Mouse (Mus musculus) MEL (cell line): Measurements from ENCODE around the gene Rassf3. TPM values are rescaled to one million over a fixed set of nuclear protein-coding genes. Genes with fewer than 3 reads are reported as not detected.

Source experiments
- DNase-seq: peaks from one replicate; pipeline ENCODE4 v3.0.0; 2011; ENCODE audit warnings: low read depth, low spot score
- H3K27ac ChIP-seq: 2 replicates; pipeline ENCODE4 v1.5.1; 2012; ENCODE audit warnings: low read depth, mild to moderate bottlenecking, control low read depth, low read length, moderate library complexity; ENCODE audit not compliant: control insufficient read depth
- H3K27me3 ChIP-seq, 2 experiments: fragments of 150-350 bp in 1 of 2; sonication (generic) in 1 of 2; 2 replicates each; pipeline ENCODE4 v1.6.1; 2012; ENCODE audit warnings: low read length in 2 of 2, mild to moderate bottlenecking in 2 of 2, improper control_type of control experiment in 1 of 2, moderate library complexity in 1 of 2; ENCODE audit not compliant: insufficient read depth in 2 of 2, control insufficient read depth in 1 of 2
- H3K36me3 ChIP-seq, 2 experiments: 2 replicates each; pipeline ENCODE4 v1.6.1; 2012 to 2014; ENCODE audit warnings: low read length in 2 of 2, improper control_type of control experiment in 1 of 2, inconsistent platforms in 1 of 2, mild to moderate bottlenecking in 1 of 2; ENCODE audit not compliant: insufficient read depth in 2 of 2, control insufficient read depth in 1 of 2
- H3K4me1 ChIP-seq, 2 experiments: fragments of 150-350 bp in 1 of 2; sonication (generic) in 1 of 2; 2 replicates each; pipeline ENCODE4 v1.6.1; 2012; ENCODE audit warnings: low read length in 2 of 2, improper control_type of control experiment in 1 of 2, mild to moderate bottlenecking in 1 of 2; ENCODE audit not compliant: insufficient read depth in 2 of 2, control insufficient read depth in 1 of 2
- H3K4me3 ChIP-seq, 2 experiments: fragments of 150-350 bp in 1 of 2; sonication (generic) in 1 of 2; 2 replicates each; pipeline ENCODE4 v1.5.1; 2012; ENCODE audit warnings: low read depth in 2 of 2, low read length in 2 of 2, mild to moderate bottlenecking in 2 of 2, moderate library complexity in 2 of 2, control low read depth in 1 of 2, improper control_type of control experiment in 1 of 2; ENCODE audit not compliant: control insufficient read depth in 1 of 2, insufficient read depth in 1 of 2
- H3K79me2 ChIP-seq: 2 replicates; pipeline ENCODE4 v1.6.1; 2012; ENCODE audit warnings: mild to moderate bottlenecking, low read length, moderate library complexity; ENCODE audit not compliant: control insufficient read depth, poor library complexity, insufficient read depth
- H3K9ac ChIP-seq: 2 replicates; pipeline ENCODE4 v1.6.1; 2012; ENCODE audit warnings: low read depth, mild to moderate bottlenecking, control low read depth, low read length, moderate library complexity; ENCODE audit not compliant: control insufficient read depth, poor library complexity, severe bottlenecking
- H3K9me3 ChIP-seq: fragments of 150-350 bp; sonication (generic); replicated peaks from 2 replicates; pipeline ENCODE4 v1.6.1; 2012; ENCODE audit warnings: mild to moderate bottlenecking, low read length, improper control_type of control experiment, moderate library complexity; ENCODE audit not compliant: insufficient read depth
- BHLHE40 ChIP-seq: IDR thresholded peaks from 2 replicates; pipeline ENCODE4 v1.6.1; 2012; ENCODE audit warnings: low read depth, mild to moderate bottlenecking, inconsistent platforms, low read length, improper control_type of control experiment, borderline replicate concordance
- CTCF ChIP-seq, 3 experiments: IDR thresholded peaks in 2 of 3; conservative IDR thresholded peaks in 1 of 3; 2 replicates each; pipeline ENCODE4 v1.5.1; 2011 to 2012; ENCODE audit warnings: low read length in 3 of 3, low read depth in 2 of 3, mild to moderate bottlenecking in 2 of 3, improper control_type of control experiment in 1 of 3, inconsistent platforms in 1 of 3, mixed read lengths in 1 of 3, moderate library complexity in 1 of 3; ENCODE audit not compliant: control insufficient read depth in 1 of 3, insufficient read depth in 1 of 3, poor library complexity in 1 of 3, severe bottlenecking in 1 of 3
- ELF1 ChIP-seq: IDR thresholded peaks from 2 replicates; pipeline ENCODE4 v1.6.1; 2014; ENCODE audit warnings: low read depth, mild to moderate bottlenecking, inconsistent platforms, low read length, improper control_type of control experiment, moderate library complexity
- ETS1 ChIP-seq: IDR thresholded peaks from 2 replicates; pipeline ENCODE4 v1.6.1; 2012; ENCODE audit warnings: low read depth, mild to moderate bottlenecking, inconsistent platforms, low read length, improper control_type of control experiment, moderate library complexity
- HCFC1 ChIP-seq: IDR thresholded peaks from 2 replicates; pipeline ENCODE4 v1.6.1; 2012; ENCODE audit warnings: low read depth, mild to moderate bottlenecking, inconsistent platforms, low read length, improper control_type of control experiment, moderate library complexity
- JUND ChIP-seq: IDR thresholded peaks from 2 replicates; pipeline ENCODE4 v1.6.1; 2011; ENCODE audit warnings: low read depth, mild to moderate bottlenecking, improper control_type of control experiment, low read length
- KAT2A ChIP-seq: conservative IDR thresholded peaks from 2 replicates; pipeline ENCODE4 v1.6.1; 2012; ENCODE audit warnings: low read depth, low read length, improper control_type of control experiment, inconsistent platforms
- MAX ChIP-seq: IDR thresholded peaks from 2 replicates; pipeline ENCODE4 v1.6.1; 2011; ENCODE audit warnings: low read length, improper control_type of control experiment
- MEF2A ChIP-seq: IDR thresholded peaks from 2 replicates; pipeline ENCODE4 v1.6.1; 2014; ENCODE audit warnings: low read depth, mild to moderate bottlenecking, inconsistent platforms, low read length, improper control_type of control experiment; ENCODE audit not compliant: poor library complexity, insufficient replicate concordance, severe bottlenecking; ENCODE audit errors: extremely low read depth
- MXI1 ChIP-seq: IDR thresholded peaks from 2 replicates; pipeline ENCODE4 v1.6.1; 2011; ENCODE audit warnings: mild to moderate bottlenecking, low read depth, low read length, improper control_type of control experiment
- MYC ChIP-seq: IDR thresholded peaks from 2 replicates; pipeline ENCODE4 v1.6.1; 2011; ENCODE audit warnings: low read depth, mild to moderate bottlenecking, low read length, improper control_type of control experiment, moderate library complexity
- POLR2AphosphoS5 ChIP-seq: IDR thresholded peaks from 2 replicates; pipeline ENCODE4 v1.6.1; 2012; ENCODE audit warnings: low read depth, borderline replicate concordance, mild to moderate bottlenecking, inconsistent platforms, low read length, moderate library complexity, mixed read lengths
- RAD21 ChIP-seq: IDR thresholded peaks from 2 replicates; pipeline ENCODE4 v1.6.1; 2011; ENCODE audit warnings: mild to moderate bottlenecking, low read depth, low read length, improper control_type of control experiment
- RCOR1 ChIP-seq: IDR thresholded peaks from 2 replicates; pipeline ENCODE4 v1.6.1; 2012; ENCODE audit warnings: low read depth, mild to moderate bottlenecking, inconsistent platforms, low read length, improper control_type of control experiment
- SMC3 ChIP-seq: IDR thresholded peaks from 2 replicates; pipeline ENCODE4 v1.6.1; 2011; ENCODE audit warnings: low read depth, low read length, improper control_type of control experiment
- TAL1 ChIP-seq: IDR thresholded peaks from 2 replicates; pipeline ENCODE4 v1.6.1; 2012; ENCODE audit warnings: mild to moderate bottlenecking, inconsistent platforms, low read length, moderate library complexity, mixed read lengths
- TCF12 ChIP-seq: IDR thresholded peaks from 2 replicates; pipeline ENCODE4 v1.6.1; 2014; ENCODE audit warnings: low read depth, mild to moderate bottlenecking, inconsistent platforms, low read length, improper control_type of control experiment, moderate library complexity
- USF1 ChIP-seq: IDR thresholded peaks from 2 replicates; pipeline ENCODE4 v1.6.1; 2014; ENCODE audit warnings: low read depth, mild to moderate bottlenecking, inconsistent platforms, low read length, improper control_type of control experiment, moderate library complexity
- ZNF384 ChIP-seq: IDR thresholded peaks from 2 replicates; pipeline ENCODE4 v1.6.1; 2012; ENCODE audit warnings: low read depth, mild to moderate bottlenecking, inconsistent platforms, low read length, improper control_type of control experiment
- polyA plus RNA-seq, 2 experiments: library from polyadenylated mRNA; stranded (reverse) in 1 of 2; unstranded in 1 of 2; fragments of >175 nt in 1 of 2; fragments of >200 nt in 1 of 2; gene quantifications; 2 replicates each; pipeline versions ENCODE4 v1.2.1 to v1.2.4; 2012; ENCODE audit warnings: low replicate concordance in 2 of 2, low read depth in 1 of 2; ENCODE audit not compliant: insufficient read length in 2 of 2, insufficient read depth in 1 of 2, missing spikeins in 1 of 2
- total RNA-seq: library from RNA; depleted of rRNA; stranded (reverse); fragments of 300-350 nt; gene quantifications from 2 replicates; pipeline ENCODE4 v1.2.3, GENCODE M21; 2012

Rassf3 gene
- total and polyA plus RNA-seq, 3 experiments, result 9.2 to 15.8 TPM; not detected in 1

DNA sequence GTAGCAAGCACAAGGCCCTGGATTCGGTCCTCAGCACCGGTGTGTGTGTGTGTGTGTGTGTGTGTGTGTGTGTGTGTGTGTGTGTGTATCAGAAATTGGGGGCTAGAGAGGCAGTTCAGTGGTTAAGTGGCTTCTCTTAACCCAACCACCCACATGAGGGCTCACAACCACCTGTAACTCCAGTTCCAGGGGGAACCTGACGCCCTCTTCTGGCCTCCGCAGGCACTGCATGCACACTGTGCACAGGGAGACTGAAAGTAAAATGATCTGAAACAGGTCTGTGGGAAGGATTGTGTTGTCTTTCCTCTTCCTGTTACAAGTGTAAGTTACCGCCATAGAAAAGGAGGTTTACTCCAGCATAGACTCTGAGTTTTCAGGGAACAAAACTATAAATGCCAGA lies 49.0 kb downstream of the Rassf3 start:
- peak; percentile 50 for DNase-seq
- no peak overlapping the region for H3K27ac ChIP-seq
- H3K9me3 ChIP-seq, result no peaks in the 10 kb centered on the region
- no peak overlapping the region for H3K4me3 ChIP-seq
- peaks cover 3 to 5% of the 10 kb centered on the region in 2 experiments for H3K4me1 ChIP-seq
- TF ChIP-seq HCFC1 (no peak), MAX (no peak), POLR2AphosphoS5 (no peak), KAT2A (no peak), CTCF (IDR thresholded peaks at IDR 0.05 in 2 of 3, conservative IDR thresholded peaks at IDR 0.05 in 1 of 3; ENCODE audit: control insufficient read depth in 1 of 3, insufficient read depth in 1 of 3, low read depth in 2 of 3, low read length in 3 of 3, poor library complexity in 1 of 3, severe bottlenecking in 1 of 3) (peak; percentile 58 to 73 (median 72); a peak in 5 of 6 replicates), BHLHE40 (no peak), SMC3 (peak; percentile 38), USF1 (no peak), TCF12 (no peak), JUND (no peak), MXI1 (no peak), MYC (no peak), ZNF384 (0 out of 2 replicates have a peak, but pooled peaks have one; percentile 7), ELF1 (no peak), TAL1 (no peak), RCOR1 (no peak), MEF2A (no peak), RAD21 (no peak; the same call in 1 of the 2 replicates)
- H3K27me3 ChIP-seq, result no peaks in the 10 kb centered on the region
- peaks cover 0 to 3% of the 10 kb centered on the region in 2 experiments; a peak in 2 of 4 replicates for H3K36me3 ChIP-seq
- H3K79me2 ChIP-seq, result no peaks in the 10 kb centered on the region
- no peak overlapping the region for H3K9ac ChIP-seq

DNA sequence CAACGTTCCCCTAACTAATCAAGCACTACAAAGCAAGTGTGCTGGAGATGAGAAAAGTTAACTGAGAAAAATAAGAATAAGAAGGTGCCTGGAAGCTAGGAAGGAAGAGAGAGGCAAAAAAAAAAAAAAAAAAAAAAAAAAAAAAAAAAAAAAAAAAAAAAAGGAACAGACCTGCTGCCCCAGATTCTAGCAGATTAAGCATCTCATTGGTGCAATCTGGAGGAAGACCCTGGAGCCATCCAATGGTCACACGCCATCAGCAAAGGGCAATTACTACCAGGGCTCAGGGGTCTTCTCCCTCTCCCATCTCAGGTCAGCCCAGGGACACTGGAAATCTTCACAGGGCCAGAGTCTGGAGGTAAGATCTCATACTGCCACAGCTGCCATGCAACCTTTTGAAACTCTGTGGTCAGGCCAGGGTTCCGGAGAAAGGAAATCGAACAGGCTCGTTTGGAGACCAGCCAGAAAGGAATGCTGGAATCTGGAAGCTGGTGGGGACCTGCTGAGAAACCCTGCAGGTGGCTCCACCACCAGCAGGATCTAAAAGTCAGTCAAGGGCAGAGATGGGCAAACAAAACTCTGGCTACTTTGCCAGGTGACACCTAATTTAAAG lies 49.6 kb downstream of the Rassf3 start:
- no peaks in the 10 kb centered on the region for H3K9me3 ChIP-seq
- H3K27ac ChIP-seq, result no peak overlapping the region
- TF ChIP-seq ZNF384, result peak; percentile 90
- no peak for TF ChIP-seq ETS1
- TF ChIP-seq, all 39 proteins: peak for 1
- no peak overlapping the region for H3K9ac ChIP-seq
- H3K27me3 ChIP-seq, result no peaks in the 10 kb centered on the region
- DNase-seq, result no peak
- no peak overlapping the region for H3K4me3 ChIP-seq
- H3K36me3 ChIP-seq, result no peaks in the 10 kb centered on the region
- no peaks in the 10 kb centered on the region for H3K79me2 ChIP-seq
- no peaks in the 10 kb centered on the region for H3K4me1 ChIP-seq
